Mouse (Mus musculus) ES-E14 (cell line): ENCODE measurements at regions not wholly inside any gene's neighbourhood (a gene's known extent, or its start where the extent isn't known, plus 50 kb on each side); places are given as distances from the start of the nearest gene placed in this dataset.

Experiments used
- DNase-seq: peaks from one replicate; pipeline ENCODE4 v3.0.0-alpha.2; 2013; ENCODE audit warnings: low read depth, low spot score
- H3K27ac ChIP-seq: 2 replicates; pipeline ENCODE4 v1.5.1; 2012; ENCODE audit warnings: low read depth, mild to moderate bottlenecking, low read length, moderate library complexity, mixed read lengths; ENCODE audit not compliant: poor library complexity, insufficient read depth, severe bottlenecking
- H3K36me3 ChIP-seq: 2 replicates; pipeline ENCODE4 v1.6.1; 2012; ENCODE audit warnings: mild to moderate bottlenecking, low read length, moderate library complexity, mixed read lengths; ENCODE audit not compliant: control insufficient read depth, poor library complexity, insufficient read depth, severe bottlenecking
- H3K4me1 ChIP-seq, 2 experiments: fragments of 150-350 bp in 1 of 2; sonication (generic) in 1 of 2; 2 replicates each; pipeline ENCODE4 v1.6.1; 2012; ENCODE audit warnings: low read length in 2 of 2, mild to moderate bottlenecking in 1 of 2, mixed read lengths in 1 of 2; ENCODE audit not compliant: control insufficient read depth in 2 of 2, insufficient read depth in 2 of 2, poor library complexity in 1 of 2
- H3K4me3 ChIP-seq, 2 experiments: fragments of 150-350 bp in 1 of 2; sonication (generic) in 1 of 2; 2 replicates each; pipeline ENCODE4 v1.5.1; 2012; ENCODE audit warnings: low read length in 2 of 2, low read depth in 1 of 2, mild to moderate bottlenecking in 1 of 2, mixed read lengths in 1 of 2; ENCODE audit not compliant: insufficient read depth in 1 of 2, poor library complexity in 1 of 2, severe bottlenecking in 1 of 2
- H3K9ac ChIP-seq: 2 replicates; pipeline ENCODE4 v1.6.1; 2012; ENCODE audit warnings: low read depth, mild to moderate bottlenecking, low read length, mixed read lengths; ENCODE audit not compliant: poor library complexity, insufficient read depth, severe bottlenecking
- H3K9me3 ChIP-seq: fragments of 150-350 bp; sonication (generic); 2 replicates; pipeline ENCODE4 v1.6.1; 2012; ENCODE audit warnings: low read depth, mild to moderate bottlenecking, low read length; ENCODE audit not compliant: control insufficient read depth, insufficient read depth
- CHD2 ChIP-seq: IDR thresholded peaks from 2 replicates; pipeline ENCODE4 v1.6.1; 2014; ENCODE audit warnings: mild to moderate bottlenecking, low read depth, low read length, inconsistent platforms
- HCFC1 ChIP-seq: IDR thresholded peaks from 2 replicates; pipeline ENCODE4 v1.6.1; 2012; ENCODE audit warnings: low read length, inconsistent platforms, borderline replicate concordance; ENCODE audit not compliant: insufficient read depth
- MAFK ChIP-seq: IDR thresholded peaks from 2 replicates; pipeline ENCODE4 v1.6.1; 2014; ENCODE audit warnings: mild to moderate bottlenecking, low read depth, low read length, inconsistent platforms; ENCODE audit not compliant: insufficient read depth
- ZC3H11A ChIP-seq: IDR thresholded peaks from 2 replicates; pipeline ENCODE4 v1.6.1; 2012; ENCODE audit warnings: low read depth, mild to moderate bottlenecking, inconsistent platforms, low read length, borderline replicate concordance
- ZNF384 ChIP-seq: IDR thresholded peaks from 2 replicates; pipeline ENCODE4 v1.6.1; 2012; ENCODE audit warnings: low read depth, low read length, inconsistent platforms
- in situ Hi-C, 2 experiments: fragments of 600-800 bp; cut with MboI; formaldehyde crosslinking; loops; one replicate each; pipeline ENCODE4 v1.15.1; 2025; ENCODE audit warnings: low sequenced_read_pairs in 2 of 2, inconsistent platforms in 1 of 2; ENCODE audit not compliant: unreplicated experiment in 2 of 2

DNA sequence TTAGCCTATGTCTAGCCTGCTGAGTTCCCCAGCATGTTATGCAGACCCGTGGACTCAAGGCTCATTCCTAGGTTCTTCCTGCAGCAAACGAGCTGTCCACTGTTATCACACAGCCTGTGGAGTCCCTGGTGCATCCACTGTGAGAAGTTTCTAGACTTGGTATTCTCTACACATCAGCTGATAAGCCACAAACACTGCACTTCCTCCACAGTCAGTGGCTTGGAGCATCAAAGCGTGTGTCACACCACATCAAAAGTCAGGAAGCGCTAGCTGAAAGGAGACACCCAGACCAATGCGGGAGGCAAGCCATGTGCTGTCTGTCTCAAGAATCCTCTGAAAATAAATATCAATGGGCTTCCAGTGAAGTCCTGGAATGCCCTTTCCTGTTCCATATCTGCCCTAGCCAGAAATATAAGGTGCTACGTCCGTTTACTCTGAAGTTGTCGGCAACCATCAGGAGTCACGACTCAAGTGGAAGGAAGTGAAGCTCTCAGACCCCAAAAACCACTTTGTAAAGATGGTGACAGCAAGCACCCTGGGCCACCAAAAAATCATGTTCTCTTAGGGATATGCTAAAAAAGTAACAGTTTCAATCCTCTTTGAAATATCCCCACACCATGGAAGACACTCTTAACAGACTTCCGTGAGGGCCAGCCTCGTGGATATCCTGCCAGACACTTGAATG lies 227.7 kb downstream of the Adgrl2 start:
- H3K36me3 ChIP-seq, result no peaks in the 10 kb centered on the region
- H3K4me1 ChIP-seq, result no peaks in the 10 kb centered on the region
- TF ChIP-seq HCFC1 (no peak), ZC3H11A (no peak), CHD2 (no peak), MAFK (no peak), ZNF384 (no peak)
- no peak for DNase-seq
- no peak overlapping the region for H3K4me3 ChIP-seq
- no peaks in the 10 kb centered on the region for H3K9me3 ChIP-seq
- no peak overlapping the region for H3K9ac ChIP-seq
- in situ Hi-C loops, result no loop called here
- H3K27ac ChIP-seq, result no peak overlapping the region

DNA sequence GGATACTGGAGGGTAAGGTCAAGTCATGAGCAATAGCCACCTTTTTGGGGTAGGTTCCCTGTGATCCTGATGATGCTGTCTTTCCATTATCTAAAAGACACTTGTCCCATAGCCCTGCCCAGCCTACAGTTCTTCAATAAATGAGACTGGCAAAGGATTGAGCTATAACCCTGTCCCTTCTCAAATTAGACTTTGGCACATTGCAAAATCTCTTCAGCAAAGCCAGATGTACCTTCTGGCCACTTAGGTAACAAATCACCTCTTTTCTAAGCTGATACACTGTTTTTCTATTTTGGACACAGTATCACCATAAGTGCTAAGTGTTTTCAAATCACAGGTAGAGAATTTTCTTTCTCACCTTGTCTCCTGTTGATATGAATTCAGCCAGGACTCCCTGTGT lies 228.8 kb downstream of the Adgrl2 start:
- Histone ChIP-seq H3K9ac (no peak overlapping the region), H3K4me3 (no peak overlapping the region), H3K27ac (no peak overlapping the region), H3K4me1 (no peaks in the 10 kb centered on the region), H3K36me3 (no peaks in the 10 kb centered on the region), H3K9me3 (no peaks in the 10 kb centered on the region)
- TF ChIP-seq ZNF384, result no peak
- no peak for TF ChIP-seq CHD2
- no peak for TF ChIP-seq HCFC1
- no peak for TF ChIP-seq ZC3H11A
- TF ChIP-seq MAFK, result no peak
- in situ Hi-C loops, result no loop called here
- no peak for DNase-seq

- no peaks in the 10 kb centered on the region for H3K4me1 ChIP-seq
- H3K27ac ChIP-seq, result no peak overlapping the region
- no peak overlapping the region for H3K4me3 ChIP-seq
- in situ Hi-C loops, result no loop called here
- no peaks in the 10 kb centered on the region for H3K36me3 ChIP-seq
- DNase-seq, result no peak
- no peak overlapping the region for H3K9ac ChIP-seq
- H3K9me3 ChIP-seq, result no peaks in the 10 kb centered on the region
- no peak for TF ChIP-seq CHD2
- TF ChIP-seq MAFK, result no peak
- no peak for TF ChIP-seq ZC3H11A
- TF ChIP-seq ZNF384, result no peak
- no peak for TF ChIP-seq HCFC1
These were observed 230.9 kb downstream of the Adgrl2 start for GRCm38 (mm10) chr3:148759500-148759899.

DNA sequence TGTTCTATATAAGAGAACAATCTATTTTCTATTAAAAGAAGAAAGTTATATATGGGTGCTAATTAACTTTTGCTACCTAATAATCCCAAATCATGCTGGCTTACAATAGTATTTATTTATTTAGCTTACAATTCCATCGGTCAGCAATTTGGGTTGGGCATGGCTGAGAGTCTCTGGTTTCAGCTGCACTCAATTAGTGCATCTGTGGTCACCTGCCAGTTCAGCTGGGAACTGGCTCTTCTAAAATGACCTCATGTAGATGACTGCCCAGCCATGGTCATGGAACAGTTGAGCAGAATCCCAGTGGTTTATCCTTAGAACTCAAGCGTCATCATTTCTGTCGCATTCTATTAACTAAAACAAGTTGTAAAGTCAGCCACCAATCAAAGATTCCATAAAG lies 244.1 kb downstream of the Adgrl2 start:
- H3K9ac ChIP-seq, result no peak overlapping the region
- H3K4me1 ChIP-seq, result no peaks in the 10 kb centered on the region
- no peaks in the 10 kb centered on the region for H3K9me3 ChIP-seq
- H3K36me3 ChIP-seq, result no peaks in the 10 kb centered on the region
- no peak overlapping the region for H3K27ac ChIP-seq
- no peak for DNase-seq
- TF ChIP-seq ZNF384, result no peak
- no peak for TF ChIP-seq MAFK
- TF ChIP-seq CHD2, result no peak
- TF ChIP-seq HCFC1, result no peak
- no peak for TF ChIP-seq ZC3H11A
- in situ Hi-C loops, result no loop called here
- H3K4me3 ChIP-seq, result no peak overlapping the region

- H3K36me3 ChIP-seq, result no peaks in the 10 kb centered on the region
- no peak overlapping the region for H3K27ac ChIP-seq
- no peak overlapping the region for H3K4me3 ChIP-seq
- in situ Hi-C loops, result no loop called here
- TF ChIP-seq ZNF384 (no peak), MAFK (no peak), ZC3H11A (no peak), HCFC1 (no peak), CHD2 (no peak)
- H3K9me3 ChIP-seq, result no peaks in the 10 kb centered on the region
- no peaks in the 10 kb centered on the region for H3K4me1 ChIP-seq
- H3K9ac ChIP-seq, result no peak overlapping the region
- no peak for DNase-seq
These were observed 245.7 kb downstream of the Adgrl2 start for GRCm38 (mm10) chr3:148744651-148745050.
